Mouse (Mus musculus) retina, embryonic 14.5 days (tissue): ENCODE measurements around the gene Stac2.

Experiments
- DNase-seq: peaks from one replicate; pipeline ENCODE4 v3.0.0-alpha.2; 2015; ENCODE audit warnings: low spot score

Gene Stac2

GRCm38 (mm10) chr11:97997387-97997960 is 55.8 kb downstream of the Stac2 start:
- DNase-seq, result no peak

- no peak for DNase-seq
Measured at GRCm38 (mm10) chr11:97996691-97997090, 56.6 kb downstream of the Stac2 start.

GRCm38 (mm10) chr11:97995564-97996288 is 57.5 kb downstream of the Stac2 start, which contains the start of gene Arl5c:
TSS of gene Arl5c (minus strand) at chr11:97996181.
- DNase-seq, result peak; percentile 65

- DNase-seq, result peak; percentile 89
Measured at GRCm38 (mm10) chr11:97994539-97995100, 58.6 kb downstream of the Stac2 start.

GRCm38 (mm10) chr11:97988530-97989096 is 64.6 kb downstream of the Stac2 start:
- DNase-seq, result peak; percentile 97

GRCm38 (mm10) chr11:97987551-97988526 is 65.4 kb downstream of the Stac2 start:
- peak; percentile 98 for DNase-seq

- DNase-seq, result no peak
Measured at GRCm38 (mm10) chr11:97986738-97987465, 66.4 kb downstream of the Stac2 start.
